Mouse (Mus musculus) liver, embryonic 16.5 days (tissue): ENCODE results near the gene Pex11g. TPM values are rescaled to one million over a fixed set of nuclear protein-coding genes. Genes with fewer than 3 reads are reported as not detected.
A peak's percentile ranks its signal among the peaks of the same experiment; 100 is the strongest.

ENCODE experiments used
- ATAC-seq: fragments of 200-750 bp; cut with Nextera tagmentation; 2 replicates; pipeline ENCODE4 v1.8.0; 2017; ENCODE audit warnings: low read depth, mild to moderate bottlenecking, moderate number of reproducible peaks, moderate library complexity
- H3K27ac ChIP-seq: fragments of 300-500 bp; sonication (generic); 2 replicates; pipeline ENCODE4 v1.5.1; 2014; ENCODE audit warnings: mild to moderate bottlenecking, low read length
- H3K27me3 ChIP-seq: fragments of 300-500 bp; sonication (generic); 2 replicates; pipeline ENCODE4 v1.6.1; 2014; ENCODE audit warnings: low read depth, low read length, mixed read lengths; ENCODE audit not compliant: control insufficient read depth, insufficient read depth
- H3K36me3 ChIP-seq: fragments of 300-500 bp; sonication (generic); 2 replicates; pipeline ENCODE4 v1.6.1; 2014; ENCODE audit warnings: mild to moderate bottlenecking; ENCODE audit not compliant: control insufficient read depth, insufficient read depth
- H3K4me1 ChIP-seq: fragments of 300-500 bp; sonication (generic); 2 replicates; pipeline ENCODE4 v1.6.1; 2014; ENCODE audit warnings: low read depth, low read length, mixed read lengths; ENCODE audit not compliant: control insufficient read depth
- H3K4me2 ChIP-seq: fragments of 300-500 bp; sonication (generic); 2 replicates; pipeline ENCODE4 v1.6.1; 2014; ENCODE audit warnings: low read depth, low read length, mixed read lengths
- H3K4me3 ChIP-seq: fragments of 300-500 bp; sonication (generic); 2 replicates; pipeline ENCODE4 v1.5.1; 2014; ENCODE audit warnings: low read depth, mild to moderate bottlenecking, low read length
- H3K9ac ChIP-seq: fragments of 300-500 bp; sonication (generic); 2 replicates; pipeline ENCODE4 v1.6.1; 2014; ENCODE audit warnings: low read depth, low read length
- H3K9me3 ChIP-seq: fragments of 300-500 bp; sonication (generic); replicated peaks from 2 replicates; pipeline ENCODE4 v1.6.1; 2016; ENCODE audit warnings: low read length; ENCODE audit not compliant: control insufficient read depth
- WGBS: fragments of 180-500 bp; shearing (Covaris S2); extraction: QIAGEN DNeasy Blood & Tissue Kit; methylation state at CpG from one replicate; pipeline ENCODE4 v1.1.7; 2014; ENCODE audit not compliant: insufficient replicate concordance; 5-methylcytosine and 5-hydroxymethylcytosine counted together
- polyA plus RNA-seq: library from polyadenylated mRNA; unstranded; fragments of >200 nt; fragmentation: Nextera tagmentation; extraction: Ambion mirVana; gene quantifications from 2 replicates; pipeline ENCODE4 v1.2.1, GENCODE M21; 2015

The Pex11g gene
- polyA plus RNA-seq, 1 experiment from 2014 or later, result 8.5 TPM

- Histone ChIP-seq H3K27ac (no peak overlapping the region), H3K4me3 (no peak overlapping the region), H3K9ac (no peak overlapping the region), H3K4me1 (no peaks in the 10 kb centered on the region; the same call in 1 of the 2 replicates), H3K36me3 (no peaks in the 10 kb centered on the region), H3K9me3 (no peaks in the 10 kb centered on the region), H3K4me2 (no peak overlapping the region), H3K27me3 (no peaks in the 10 kb centered on the region)
- 42% methylated on average over 7 of the region's 7 CpGs for WGBS
- no peak for ATAC-seq
Measured at GRCm38 (mm10) chr8:3483546-3483945, 16.1 kb upstream of the Pex11g start.

GRCm38 (mm10) chr8:3482240-3482740 lies 14.8 kb upstream of the Pex11g start:
- Histone ChIP-seq H3K27me3 (no peaks in the 10 kb centered on the region), H3K9me3 (no peaks in the 10 kb centered on the region), H3K27ac (no peak overlapping the region), H3K4me1 (no peaks in the 10 kb centered on the region; the same call in 1 of the 2 replicates), H3K9ac (no peak overlapping the region), H3K4me3 (no peak overlapping the region), H3K36me3 (no peaks in the 10 kb centered on the region), H3K4me2 (no peak overlapping the region)
- ATAC-seq, result no peak
- WGBS, result 77% methylated on average over 22 of the region's 22 CpGs

- no peak overlapping the region for H3K4me2 ChIP-seq
- ATAC-seq, result 0 out of 2 replicates have a peak, but pooled peaks have one; percentile 37
- no peak overlapping the region for H3K9ac ChIP-seq
- H3K27ac ChIP-seq, result no peak overlapping the region
- H3K9me3 ChIP-seq, result no peaks in the 10 kb centered on the region
- no peaks in the 10 kb centered on the region for H3K36me3 ChIP-seq
- H3K27me3 ChIP-seq, result no peaks in the 10 kb centered on the region
- no peak overlapping the region for H3K4me3 ChIP-seq
- no peaks in the 10 kb centered on the region; the same call in 1 of the 2 replicates for H3K4me1 ChIP-seq
- 39% methylated on average over 5 of the region's 5 CpGs for WGBS
Measured at GRCm38 (mm10) chr8:3481605-3482004, 14.1 kb upstream of the Pex11g start.

GRCm38 (mm10) chr8:3480221-3480785 lies 12.8 kb upstream of the Pex11g start:
- ATAC-seq, result no peak
- no peak overlapping the region for H3K4me2 ChIP-seq
- no peaks in the 10 kb centered on the region; the same call in 1 of the 2 replicates for H3K4me1 ChIP-seq
- H3K36me3 ChIP-seq, result no peaks in the 10 kb centered on the region
- H3K27me3 ChIP-seq, result peaks cover 8% of the 10 kb centered on the region
- no peak overlapping the region for H3K9ac ChIP-seq
- H3K4me3 ChIP-seq, result no peak overlapping the region
- no peaks in the 10 kb centered on the region for H3K9me3 ChIP-seq
- H3K27ac ChIP-seq, result no peak overlapping the region
- 46% methylated on average over 4 of the region's 4 CpGs for WGBS

- no peak for ATAC-seq
- Histone ChIP-seq H3K27ac (no peak overlapping the region), H3K4me2 (peak overlapping the region; percentile 24), H3K4me1 (no peaks in the 10 kb centered on the region), H3K9ac (no peak overlapping the region), H3K9me3 (no peaks in the 10 kb centered on the region), H3K36me3 (no peaks in the 10 kb centered on the region), H3K4me3 (0 out of 2 replicates have a peak overlapping the region, but pooled peaks have one; percentile 1), H3K27me3 (peaks cover 8% of the 10 kb centered on the region)
- WGBS, result 19% methylated on average over 37 of the region's 37 CpGs
Measured at GRCm38 (mm10) chr8:3475715-3476429, 8.4 kb upstream of the Pex11g start.

- Histone ChIP-seq H3K9me3 (no peaks in the 10 kb centered on the region), H3K9ac (no peak within 1 kb of the TSS), H3K27me3 (peaks cover under 1% of the 10 kb centered on the region), H3K27ac (no peak within 1 kb of the TSS), H3K36me3 (no peaks in the 10 kb centered on the region), H3K4me1 (peaks cover 9% of the 10 kb centered on the region), H3K4me2 (no peak within 1 kb of the TSS), H3K4me3 (no peak within 1 kb of the TSS)
- no peak for ATAC-seq
Measured at GRCm38 (mm10) chr8:3470562-3470961, 3.1 kb upstream of the Pex11g start, which contains the start of gene Tex45. TSS of gene Tex45 (plus strand) at chr8:3470862.

- Histone ChIP-seq H3K4me3 (no peak overlapping the region), H3K9me3 (no peaks in the 10 kb centered on the region), H3K27me3 (no peaks in the 10 kb centered on the region), H3K9ac (no peak overlapping the region), H3K4me2 (no peak overlapping the region), H3K4me1 (peaks cover 9% of the 10 kb centered on the region), H3K27ac (no peak overlapping the region), H3K36me3 (no peaks in the 10 kb centered on the region)
- ATAC-seq, result no peak
- 52% methylated on average over 1 of the region's 1 CpGs for WGBS
Measured at GRCm38 (mm10) chr8:3468838-3469237, 1.4 kb upstream of the Pex11g start.

- H3K36me3 ChIP-seq, result no peaks in the 10 kb centered on the region
- no peak for ATAC-seq
- H3K9me3 ChIP-seq, result no peaks in the 10 kb centered on the region
- H3K9ac ChIP-seq, result peak overlapping the region; percentile 62
- peak overlapping the region; percentile 67 for H3K4me3 ChIP-seq
- H3K27me3 ChIP-seq, result no peaks in the 10 kb centered on the region
- peaks cover 9% of the 10 kb centered on the region for H3K4me1 ChIP-seq
- peak overlapping the region; percentile 81 for H3K4me2 ChIP-seq
- 44% methylated on average over 9 of the region's 9 CpGs for WGBS
- peak overlapping the region; percentile 46 for H3K27ac ChIP-seq
Measured at GRCm38 (mm10) chr8:3467886-3468545, 536 bp upstream of the Pex11g start.

- no peak overlapping the region for H3K4me2 ChIP-seq
- no peaks in the 10 kb centered on the region for H3K36me3 ChIP-seq
- no peak overlapping the region for H3K4me3 ChIP-seq
Measured at GRCm38 (mm10) chr8:3464309-3464708, 3.2 kb downstream of the Pex11g start.

More at GRCm38 (mm10) chr8:3464309-3464708, 3.2 kb downstream of the Pex11g start:
- Histone ChIP-seq H3K27me3 (no peaks in the 10 kb centered on the region), H3K4me1 (peaks cover 9% of the 10 kb centered on the region), H3K27ac (no peak overlapping the region), H3K9ac (no peak overlapping the region), H3K9me3 (no peaks in the 10 kb centered on the region)
- 59% methylated on average over 5 of the region's 5 CpGs for WGBS
- ATAC-seq, result no peak
